Mouse (Mus musculus) megakaryocyte, embryonic 14.5 days (primary cell): ENCODE measurements around the gene Crlf1.

Source experiments
- FLI1 ChIP-seq: IDR thresholded peaks from 2 replicates; pipeline ENCODE4 v1.6.1; 2012; ENCODE audit warnings: low read length, inconsistent platforms, mixed read lengths
- GATA1 ChIP-seq: IDR thresholded peaks from 3 replicates; pipeline ENCODE4 v1.6.1; 2012; ENCODE audit warnings: mixed read lengths, low read length, inconsistent platforms, borderline replicate concordance

- TF ChIP-seq GATA1 (no peak), FLI1 (no peak)
Measured at GRCm38 (mm10) chr8:70471856-70472255, 21.1 kb upstream of the Crlf1 start.
